Mouse (Mus musculus): ENCODE measurements around the gene Slco4c1.

Gene Slco4c1

GRCm38 (mm10) chr1:96768264-96768663, 103.7 kb downstream of the Slco4c1 start:
- DNase-seq: no peak

- DNase-seq: no peak
These were observed 105.4 kb downstream of the Slco4c1 start for GRCm38 (mm10) chr1:96766535-96766934.
